Mouse (Mus musculus) G1E-ER4 (cell line): ENCODE results near the gene Elk3. TPM values are rescaled to one million over a fixed set of nuclear protein-coding genes. Genes with fewer than 3 reads are reported as not detected.

Source experiments
- GATA1 ChIP-seq: IDR thresholded peaks from one replicate; pipeline ENCODE4 v1.8.0; 2012; ENCODE audit warnings: low read length, inconsistent platforms
- polyA plus RNA-seq: library from polyadenylated mRNA; stranded (reverse); fragments of >175 nt; gene quantifications from 2 replicates; pipeline ENCODE4 v1.2.3, GENCODE M21; 2012

The Elk3 gene
- polyA plus RNA-seq, 1 experiment, result not detected

GRCm38 (mm10) chr10:93316909-93317308 is 6.0 kb upstream of the Elk3 start:
- TF ChIP-seq GATA1, result no peak

- no peak for TF ChIP-seq GATA1
These were observed 641 bp upstream of the Elk3 start for GRCm38 (mm10) chr10:93311576-93311975.

- no peak for TF ChIP-seq GATA1
These were observed 857 bp downstream of the Elk3 start for GRCm38 (mm10) chr10:93309934-93310621.

- no peak for TF ChIP-seq GATA1
These were observed 1.6 kb downstream of the Elk3 start for GRCm38 (mm10) chr10:93309131-93309933.

- TF ChIP-seq GATA1, result no peak
These were observed 4.6 kb downstream of the Elk3 start for GRCm38 (mm10) chr10:93306367-93306766.

GRCm38 (mm10) chr10:93305946-93306345 is 5.0 kb downstream of the Elk3 start:
- TF ChIP-seq GATA1, result no peak

GRCm38 (mm10) chr10:93303231-93303630 is 7.7 kb downstream of the Elk3 start:
- no peak for TF ChIP-seq GATA1

GRCm38 (mm10) chr10:93301831-93302230 is 9.1 kb downstream of the Elk3 start:
- no peak for TF ChIP-seq GATA1

GRCm38 (mm10) chr10:93298208-93298607 is 12.7 kb downstream of the Elk3 start:
- no peak for TF ChIP-seq GATA1

- no peak for TF ChIP-seq GATA1
These were observed 13.2 kb downstream of the Elk3 start for GRCm38 (mm10) chr10:93297774-93298173.

GRCm38 (mm10) chr10:93294547-93295219 is 16.3 kb downstream of the Elk3 start:
- no peak for TF ChIP-seq GATA1

- TF ChIP-seq GATA1, result no peak
These were observed 17.3 kb downstream of the Elk3 start for GRCm38 (mm10) chr10:93293621-93294020.

- TF ChIP-seq GATA1, result no peak
These were observed 19.1 kb downstream of the Elk3 start for GRCm38 (mm10) chr10:93291843-93292242.

GRCm38 (mm10) chr10:93291352-93291751 is 19.6 kb downstream of the Elk3 start:
- TF ChIP-seq GATA1, result no peak

- TF ChIP-seq GATA1, result no peak
These were observed 21.5 kb downstream of the Elk3 start for GRCm38 (mm10) chr10:93289404-93289803.

- TF ChIP-seq GATA1, result no peak
These were observed 22.6 kb downstream of the Elk3 start for GRCm38 (mm10) chr10:93288336-93288735.
